Mouse (Mus musculus): ENCODE data around the gene Srp72. TPM values are rescaled to one million over a fixed set of nuclear protein-coding genes. Genes with fewer than 3 reads are reported as not detected.

The Srp72 gene
- polyA plus RNA-seq, 1 experiment: 21.6 TPM

DNA sequence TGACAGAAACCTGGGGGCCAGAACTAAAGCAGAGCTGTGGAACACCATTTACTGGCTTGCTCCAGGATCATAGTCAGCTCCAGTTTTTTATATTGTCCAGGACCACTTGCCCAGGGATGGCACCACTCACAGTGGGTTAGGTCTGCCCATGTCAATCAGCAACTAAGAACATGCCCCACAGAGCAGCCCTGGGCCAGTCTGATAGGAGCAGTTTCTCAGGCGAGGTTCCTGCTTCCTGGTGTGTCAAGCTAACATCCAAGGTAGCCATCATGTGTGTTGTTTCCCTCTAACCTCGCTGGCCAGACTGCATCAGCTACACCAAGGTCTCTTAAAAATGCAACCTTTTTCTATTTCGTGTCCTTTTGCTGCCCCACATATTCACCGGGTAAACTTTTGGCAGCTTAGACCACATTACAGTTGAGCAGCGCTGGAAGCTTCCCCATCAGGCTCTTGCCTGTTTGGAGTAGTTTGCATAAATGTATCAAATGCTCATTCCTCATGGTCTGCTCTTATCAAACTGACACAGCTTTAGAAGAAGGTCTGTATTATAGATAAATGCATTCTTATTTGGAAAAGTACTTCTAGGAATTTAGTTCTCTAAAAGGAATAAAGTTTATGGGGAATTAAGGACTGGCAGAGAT is 18.8 kb downstream of the Srp72 start:
- DNase-seq: no peak
- Histone ChIP-seq H3K4me3 (replicated peaks; ENCODE audit: extremely low read depth, low read depth, low read length) (no peak overlapping the region), H3K4me1 (ENCODE audit: control insufficient read depth, insufficient read depth, low read length) (no peaks in the 10 kb centered on the region)
- TF ChIP-seq POLR2A (IDR thresholded peaks at IDR 0.05; ENCODE audit: borderline replicate concordance, extremely low read depth, low read depth, low read length) (no peak), CTCF (IDR thresholded peaks at IDR 0.05; ENCODE audit: insufficient read depth, low read length) (no peak)
- WGBS: 93% methylated on average over 5 of the region's 5 CpGs

DNA sequence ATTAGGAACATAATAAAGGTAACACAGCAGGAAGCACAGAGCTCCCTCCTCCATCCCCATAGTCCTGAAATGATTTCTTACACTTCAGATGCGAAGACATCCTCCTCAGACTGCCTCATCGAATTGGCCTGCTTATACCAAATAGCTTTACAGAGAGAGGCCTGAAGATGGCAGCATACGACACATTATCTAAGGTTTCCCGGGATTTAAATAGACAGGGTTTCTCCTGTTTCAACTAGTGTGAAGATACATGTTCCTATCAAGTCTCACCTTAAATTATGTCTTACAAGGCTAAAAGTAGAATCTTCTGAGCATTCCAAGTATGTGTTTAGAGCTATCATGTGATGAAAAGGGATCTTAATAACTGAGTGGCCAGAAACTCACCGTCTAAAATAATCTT is 23.9 kb downstream of the Srp72 start:
- TF ChIP-seq CTCF (IDR thresholded peaks at IDR 0.05; ENCODE audit: insufficient read depth, low read length) (0 out of 2 replicates have a peak, but pooled peaks have one; percentile 9), POLR2A (IDR thresholded peaks at IDR 0.05; ENCODE audit: borderline replicate concordance, extremely low read depth, low read depth, low read length) (no peak)
- Histone ChIP-seq H3K4me3 (replicated peaks; ENCODE audit: extremely low read depth, low read depth, low read length) (no peak overlapping the region), H3K4me1 (ENCODE audit: control insufficient read depth, insufficient read depth, low read length) (no peaks in the 10 kb centered on the region)
- WGBS: 46% methylated on average over 5 of the region's 5 CpGs
- DNase-seq: no peak

DNA sequence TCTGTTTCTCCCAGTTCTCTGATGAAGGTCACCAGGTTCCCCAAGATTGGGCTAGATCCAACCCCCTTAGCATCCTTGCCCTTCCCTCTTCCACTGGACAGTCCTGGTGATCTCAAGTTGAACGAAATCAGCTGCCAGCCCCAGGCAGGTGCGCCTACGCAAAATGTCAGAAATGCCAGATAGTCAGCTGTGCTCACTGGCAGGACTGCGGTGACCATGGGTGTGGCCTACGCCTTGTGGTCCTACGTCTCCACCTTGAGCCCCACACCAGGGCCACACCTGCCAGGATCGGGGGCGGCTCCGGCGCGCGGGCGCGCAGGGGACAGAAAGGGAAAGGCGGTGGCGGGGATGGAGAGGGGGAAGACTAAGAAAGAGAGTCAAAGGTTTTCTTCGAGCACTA is 26.7 kb downstream of the Srp72 start:
- TF ChIP-seq CTCF (IDR thresholded peaks at IDR 0.05; ENCODE audit: insufficient read depth, low read length): no peak
- no peak for TF ChIP-seq POLR2A (IDR thresholded peaks at IDR 0.05; ENCODE audit: borderline replicate concordance, extremely low read depth, low read depth, low read length)
- no peak overlapping the region for H3K4me3 ChIP-seq (replicated peaks; ENCODE audit: extremely low read depth, low read depth, low read length)
- WGBS: 89% methylated on average over 17 of the region's 17 CpGs
- H3K4me1 ChIP-seq (ENCODE audit: control insufficient read depth, insufficient read depth, low read length): no peaks in the 10 kb centered on the region
- DNase-seq: no peak

DNA sequence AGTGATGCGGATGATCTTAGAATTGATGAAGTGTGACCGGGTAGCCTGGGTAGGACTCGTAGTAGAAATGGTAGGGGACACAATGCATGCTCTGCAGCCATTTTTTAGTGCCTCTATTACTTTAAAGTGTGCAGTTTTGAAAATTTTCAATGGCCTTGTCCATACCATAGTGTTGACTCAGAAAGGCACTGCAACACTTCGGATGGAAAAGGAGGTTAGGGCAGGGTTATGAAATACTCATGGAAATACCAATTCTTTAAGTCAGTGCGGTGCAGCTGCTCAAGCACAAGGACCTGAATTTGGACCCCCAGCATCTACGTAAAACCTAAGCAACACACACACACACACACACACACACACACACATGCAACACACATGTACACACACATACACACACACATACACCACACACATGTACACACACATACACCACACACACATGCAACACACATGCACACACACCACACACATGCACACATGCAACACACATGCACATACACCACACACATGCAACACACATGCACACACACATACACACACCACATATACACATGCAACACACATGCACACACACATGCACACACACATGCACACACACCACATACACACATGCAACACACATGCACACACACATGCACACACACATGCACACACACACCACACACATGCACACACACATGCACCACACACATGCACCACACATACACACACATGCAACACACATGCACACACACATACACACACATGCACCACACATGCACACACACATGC is 29.8 kb downstream of the Srp72 start, which contains the start of gene Arl9:
Gene Arl9, plus strand, starts transcription at position 5 of the 771 bp plus-strand sequence.
- TF ChIP-seq POLR2A (IDR thresholded peaks at IDR 0.05; ENCODE audit: borderline replicate concordance, extremely low read depth, low read depth, low read length) (no peak), CTCF (IDR thresholded peaks at IDR 0.05; ENCODE audit: insufficient read depth, low read length) (no peak)
- DNase-seq: no peak
- WGBS: 86% methylated on average over 6 of the region's 6 CpGs
- Histone ChIP-seq H3K4me1 (ENCODE audit: control insufficient read depth, insufficient read depth, low read length) (no peaks in the 10 kb centered on the region), H3K4me3 (replicated peaks; ENCODE audit: extremely low read depth, low read depth, low read length) (no peak within 1 kb of the TSS)

DNA sequence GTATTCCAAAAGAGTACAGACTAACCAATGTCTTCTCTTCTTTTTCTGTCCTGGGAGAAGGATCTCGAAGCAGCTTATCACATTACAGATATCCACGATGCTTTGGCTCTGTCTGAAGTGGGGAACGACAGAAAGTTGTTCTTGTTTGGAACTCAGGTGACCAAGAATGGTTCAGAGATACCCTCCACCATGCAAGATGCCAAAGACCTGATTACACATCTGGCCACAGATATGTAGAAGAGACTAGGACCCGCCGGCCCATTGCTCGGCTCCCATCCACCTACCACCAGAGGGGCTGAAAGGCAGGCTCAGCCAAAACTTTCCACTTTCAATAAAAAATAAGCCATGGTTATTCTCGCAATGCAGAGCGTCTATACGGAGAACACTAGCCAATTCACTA is 35.9 kb downstream of the Srp72 start:
- no peak for DNase-seq
- TF ChIP-seq POLR2A (IDR thresholded peaks at IDR 0.05; ENCODE audit: borderline replicate concordance, extremely low read depth, low read depth, low read length) (no peak), CTCF (IDR thresholded peaks at IDR 0.05; ENCODE audit: insufficient read depth, low read length) (no peak)
- Histone ChIP-seq H3K4me3 (replicated peaks; ENCODE audit: extremely low read depth, low read depth, low read length) (no peak overlapping the region), H3K4me1 (ENCODE audit: control insufficient read depth, insufficient read depth, low read length) (no peaks in the 10 kb centered on the region)
- 91% methylated on average over 9 of the region's 9 CpGs for WGBS

DNA sequence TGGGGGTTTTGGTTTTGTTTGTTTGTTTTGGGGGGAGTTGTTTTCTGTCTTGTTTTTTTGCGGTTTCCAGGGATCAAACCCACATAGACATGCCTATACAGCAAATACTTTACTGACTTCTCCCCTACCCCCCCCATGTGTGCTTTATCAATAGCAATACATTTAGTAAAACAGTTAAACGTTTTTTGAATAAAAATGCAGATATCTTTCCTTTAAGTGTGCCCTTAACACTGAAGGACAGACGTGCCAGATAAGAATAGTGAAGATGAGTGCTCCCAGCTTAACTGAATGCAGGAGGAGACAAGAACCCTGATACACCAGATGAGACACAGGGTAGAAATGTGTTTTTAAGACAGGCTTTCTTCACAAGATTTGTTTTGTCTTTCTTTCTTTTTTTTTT is 36.6 kb downstream of the Srp72 start:
- WGBS: 66% methylated on average over 3 of the region's 3 CpGs
- DNase-seq: no peak

DNA sequence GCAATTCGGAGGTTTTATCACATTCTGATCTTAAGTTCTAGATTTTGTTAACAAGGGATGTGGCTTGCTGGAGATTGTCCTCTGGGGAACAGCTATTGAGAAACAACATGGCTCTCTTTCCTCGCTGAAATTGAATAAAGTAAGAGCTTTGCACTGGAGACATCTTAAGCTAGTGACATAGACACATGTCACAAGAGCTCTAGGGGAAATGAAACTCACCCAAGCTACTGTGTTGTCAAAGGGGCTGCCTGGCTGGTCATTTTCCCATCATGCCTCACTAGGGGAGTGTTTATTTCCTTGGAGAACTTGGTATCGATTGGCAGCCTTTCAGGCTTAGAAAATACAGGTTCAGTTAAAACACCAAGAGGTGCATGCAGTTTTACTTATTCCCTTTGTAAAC is 38.7 kb downstream of the Srp72 start:
- 48% methylated on average over 3 of the region's 3 CpGs for WGBS
- no peak for TF ChIP-seq POLR2A (IDR thresholded peaks at IDR 0.05; ENCODE audit: borderline replicate concordance, extremely low read depth, low read depth, low read length)
- no peak for TF ChIP-seq CTCF (IDR thresholded peaks at IDR 0.05; ENCODE audit: insufficient read depth, low read length)
- H3K4me1 ChIP-seq (ENCODE audit: control insufficient read depth, insufficient read depth, low read length): no peaks in the 10 kb centered on the region
- no peak for DNase-seq
- H3K4me3 ChIP-seq (replicated peaks; ENCODE audit: extremely low read depth, low read depth, low read length): no peak overlapping the region

More for the DNA sequence above, 36.6 kb downstream of the Srp72 start:
- no peak for TF ChIP-seq POLR2A (IDR thresholded peaks at IDR 0.05; ENCODE audit: borderline replicate concordance, extremely low read depth, low read depth, low read length)
- TF ChIP-seq CTCF (IDR thresholded peaks at IDR 0.05; ENCODE audit: insufficient read depth, low read length): no peak
- no peaks in the 10 kb centered on the region for H3K4me1 ChIP-seq (ENCODE audit: control insufficient read depth, insufficient read depth, low read length)
- H3K4me3 ChIP-seq (replicated peaks; ENCODE audit: extremely low read depth, low read depth, low read length): no peak overlapping the region

DNA sequence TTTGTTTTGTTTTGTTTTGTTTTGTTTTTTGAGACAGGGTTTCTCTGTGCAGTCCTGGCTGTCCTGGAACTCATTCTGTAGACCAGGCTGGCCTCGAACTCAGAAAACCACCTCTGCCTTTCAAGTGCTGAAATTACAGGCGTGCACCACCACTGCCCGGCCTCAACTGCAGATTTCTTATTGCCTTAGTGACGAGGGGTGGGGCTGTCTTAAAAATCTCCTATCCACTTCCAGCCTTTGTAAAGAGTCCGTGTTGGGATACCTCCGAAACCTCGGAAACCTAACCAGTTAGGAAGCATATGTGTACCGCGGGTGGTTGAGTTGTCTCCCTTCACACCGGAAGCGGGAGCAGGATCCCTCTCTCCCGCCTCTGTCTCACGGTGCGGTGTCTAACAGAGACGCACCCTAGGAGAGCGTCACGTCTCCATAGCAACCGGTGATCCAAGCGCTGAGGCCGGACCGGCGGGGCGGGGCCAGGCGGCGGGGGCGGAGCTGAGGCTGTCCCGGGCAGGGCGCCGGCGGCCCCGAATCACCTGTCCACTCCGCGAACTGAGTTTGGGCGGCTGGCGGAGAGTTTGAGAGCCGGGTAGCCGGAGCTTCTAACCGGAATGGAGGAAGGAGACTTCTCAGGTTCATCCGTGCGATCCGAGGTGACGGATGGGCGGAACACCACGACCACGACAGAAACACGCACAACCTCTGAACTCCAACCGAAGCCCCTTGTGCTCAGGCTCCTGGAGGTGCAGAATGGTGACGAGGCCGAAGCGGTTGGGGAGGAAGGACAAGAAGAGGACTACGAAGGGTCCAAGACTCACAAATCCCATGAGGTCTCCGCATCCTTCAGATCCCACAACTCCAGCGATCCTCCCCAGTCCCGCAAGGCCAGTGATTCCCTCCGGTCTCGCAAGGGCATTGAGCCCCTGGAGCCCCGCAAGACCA is 41.3 kb downstream of the Srp72 start, which contains the start of gene Thegl:
Gene Thegl, plus strand, starts transcription at position 480 of the 939 bp plus-strand sequence.
- 16% methylated on average over 57 of the region's 57 CpGs for WGBS
- DNase-seq: peak; percentile 84
- H3K4me1 ChIP-seq (ENCODE audit: control insufficient read depth, insufficient read depth, low read length): no peaks in the 10 kb centered on the region
- H3K4me3 ChIP-seq (replicated peaks; ENCODE audit: extremely low read depth, low read depth, low read length): peak within 1 kb of the TSS; percentile 49
- TF ChIP-seq POLR2A (IDR thresholded peaks at IDR 0.05; ENCODE audit: borderline replicate concordance, extremely low read depth, low read depth, low read length) (no peak), CTCF (IDR thresholded peaks at IDR 0.05; ENCODE audit: insufficient read depth, low read length) (no peak)

DNA sequence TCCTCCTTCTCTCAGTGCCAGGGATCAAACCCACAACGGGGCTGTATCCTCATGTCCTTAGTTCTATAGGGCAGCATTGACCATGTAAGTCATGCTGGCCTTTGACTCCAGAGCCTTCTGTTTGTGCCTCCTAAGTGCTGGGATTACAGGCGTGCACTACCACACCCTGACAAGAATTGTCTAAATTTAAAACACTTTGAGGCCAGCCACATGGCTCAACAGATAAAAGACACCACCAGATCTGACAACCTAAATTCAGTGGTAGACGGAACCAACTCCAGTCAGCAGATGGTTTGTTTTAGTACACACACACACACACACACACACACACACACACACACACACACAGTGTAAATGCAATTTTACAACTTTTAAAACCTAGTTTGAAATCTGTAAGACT is 53.6 kb downstream of the Srp72 start:
- TF ChIP-seq POLR2A (IDR thresholded peaks at IDR 0.05; ENCODE audit: borderline replicate concordance, extremely low read depth, low read depth, low read length) (no peak), CTCF (IDR thresholded peaks at IDR 0.05; ENCODE audit: insufficient read depth, low read length) (no peak)
- DNase-seq: no peak
- WGBS: 72% methylated on average over 3 of the region's 3 CpGs
- Histone ChIP-seq H3K4me1 (ENCODE audit: control insufficient read depth, insufficient read depth, low read length) (no peaks in the 10 kb centered on the region), H3K4me3 (replicated peaks; ENCODE audit: extremely low read depth, low read depth, low read length) (no peak overlapping the region)
